Comparison of ENCODE assay signal across 15 mouse cellular contexts in genomic region chr7:66200383-66200782, GRCm38 (mm10).
DNase-seq lines count a peak whose midpoint lies in the region; ATAC-seq and TF ChIP-seq lines count a peak whose summit lies in the region.
"Had no signal": no experiment of that assay in that cellular context is flagged by ENCODE, and none has a peak within 500 bp of the region (broad histone marks: within the 10 kb centered on the region; RNA-seq: fewer than 3 reads in every experiment).

No protein-coding gene starts in this region.

- H3K9me3 ChIP-seq in heart, embryonic 13.5 days = peaks cover 5% of the 10 kb centered on the region
- H3K9me3 ChIP-seq in lung, embryonic 14.5 days (ENCODE audit: low read depth, low read length) = no peaks in the 10 kb centered on the region
- no peaks in the 10 kb centered on the region for H3K9me3 ChIP-seq in limb, embryonic 10.5 days (replicated peaks)
- H3K9me3 ChIP-seq in liver, embryonic 15.5 days (replicated peaks) = no peaks in the 10 kb centered on the region

- no peak overlapping the region for H3K4me2 ChIP-seq in heart, embryonic 13.5 days
- H3K4me2 ChIP-seq in lung, embryonic 14.5 days = no peak overlapping the region
- H3K4me2 ChIP-seq in liver, embryonic 15.5 days = no peak overlapping the region
- H3K4me2 ChIP-seq: heart, embryonic 11.5 days; neural tube, embryonic 13.5 days had no signal

- no peak for DNase-seq in heart, adult 8-10 months (ENCODE audit: low spot score)
- no peak for DNase-seq in lung, embryonic 14.5 days
- DNase-seq in lung, postnatal 14 days = no peak
- no peak for DNase-seq in limb, embryonic 10.5 days (ENCODE audit: low spot score)
- DNase-seq in right cerebral cortex, postnatal 25 days = no peak
- DNase-seq: adrenal gland, postnatal 36 days; cerebellum, adult 9-10 months; kidney, postnatal 14 days; lung, postnatal 10 days; thymus, postnatal 4 days had no signal

- WGBS in heart, embryonic 13.5 days = 67% methylated on average over 3 of the region's 3 CpGs
- WGBS in lung, embryonic 14.5 days = 70% methylated on average over 3 of the region's 3 CpGs
- 82% methylated on average over 3 of the region's 3 CpGs for WGBS in limb, embryonic 10.5 days
- WGBS in liver, embryonic 15.5 days (ENCODE audit: insufficient replicate concordance) = 71% methylated on average over 3 of the region's 3 CpGs

- no peak overlapping the region for H3K4me3 ChIP-seq in heart, embryonic 13.5 days
- no peak overlapping the region for H3K4me3 ChIP-seq in lung, embryonic 14.5 days (ENCODE audit: low read depth, low read length)
- H3K4me3 ChIP-seq in limb, embryonic 10.5 days = no peak overlapping the region
- no peak overlapping the region for H3K4me3 ChIP-seq in liver, embryonic 15.5 days (replicated peaks)
- H3K4me3 ChIP-seq: neural tube, embryonic 13.5 days had no signal

- no peak for TF ChIP-seq CTCF in lung, embryonic 14.5 days (IDR thresholded peaks at IDR 0.05; ENCODE audit: low read depth)

- H3K36me3 ChIP-seq in heart, embryonic 13.5 days = no peaks in the 10 kb centered on the region
- no peaks in the 10 kb centered on the region for H3K36me3 ChIP-seq in lung, embryonic 14.5 days (ENCODE audit: insufficient read depth)
- H3K36me3 ChIP-seq in limb, embryonic 10.5 days = no peaks in the 10 kb centered on the region
- no peaks in the 10 kb centered on the region for H3K36me3 ChIP-seq in liver, embryonic 15.5 days (replicated peaks)
- H3K36me3 ChIP-seq: neural tube, embryonic 13.5 days had no signal

- peaks cover 58% of the 10 kb centered on the region for H3K4me1 ChIP-seq in heart, embryonic 13.5 days
- H3K4me1 ChIP-seq in lung, embryonic 14.5 days (ENCODE audit: insufficient read depth) = peaks cover 6% of the 10 kb centered on the region; the same call in 1 of the 2 replicates
- H3K4me1 ChIP-seq in limb, embryonic 10.5 days = peaks cover 33% of the 10 kb centered on the region
- H3K4me1 ChIP-seq in liver, embryonic 15.5 days (replicated peaks) = peaks cover 59% of the 10 kb centered on the region

- no peak overlapping the region for H3K9ac ChIP-seq in heart, embryonic 13.5 days
- no peak overlapping the region for H3K9ac ChIP-seq in lung, embryonic 14.5 days
- H3K9ac ChIP-seq in liver, embryonic 15.5 days = peak overlapping the region; percentile 28; the same call in 1 of the 2 replicates
- H3K9ac ChIP-seq: neural tube, embryonic 13.5 days had no signal

- H3K27ac ChIP-seq in heart, embryonic 13.5 days (replicated peaks) = peak overlapping the region; percentile 30
- 0 out of 2 replicates have a peak overlapping the region, but pooled peaks have one; percentile 18 for H3K27ac ChIP-seq in lung, embryonic 14.5 days (ENCODE audit: low read depth)
- H3K27ac ChIP-seq in limb, embryonic 10.5 days = peak overlapping the region; percentile 50; the same call in 1 of the 2 replicates
- peak overlapping the region; percentile 79 for H3K27ac ChIP-seq in liver, embryonic 15.5 days (replicated peaks)
- H3K27ac ChIP-seq: neural tube, embryonic 13.5 days had no signal

- H3K27me3 ChIP-seq in heart, embryonic 13.5 days (replicated peaks) = no peaks in the 10 kb centered on the region
- no peaks in the 10 kb centered on the region for H3K27me3 ChIP-seq in lung, embryonic 14.5 days (ENCODE audit: insufficient read depth, low read length)
- no peaks in the 10 kb centered on the region for H3K27me3 ChIP-seq in limb, embryonic 10.5 days (ENCODE audit: low read depth, poor library complexity, severe bottlenecking)
- no peaks in the 10 kb centered on the region for H3K27me3 ChIP-seq in liver, embryonic 15.5 days
- H3K27me3 ChIP-seq: megakaryocyte, embryonic 14.5 days; neural tube, embryonic 13.5 days had no signal

- ATAC-seq in heart, embryonic 13.5 days (ENCODE audit: extremely low read depth, insufficient number of reproducible peaks, low FRiP score, low TSS enrichment) = no peak
- ATAC-seq in lung, embryonic 14.5 days (ENCODE audit: insufficient read depth) = no peak
- no peak for ATAC-seq in liver, embryonic 15.5 days (ENCODE audit: insufficient read depth)

Comparison
In these comparisons a context has a peak if more than half of its experiments do, and no peak if none do; other contexts are left out.
1. H3K27ac ChIP-seq: peak in every context shown above with its lines; median percentile 79 in liver, embryonic 15.5 days; 50 in limb, embryonic 10.5 days; 30 in heart, embryonic 13.5 days; 18 in lung, embryonic 14.5 days.